Mouse (Mus musculus) CD4-positive helper T cell, adult 2 months (primary cell): ENCODE results near the gene Dll3.

ENCODE experiments used
- DNase-seq: peaks from one replicate; pipeline ENCODE4 v3.0.0-alpha.2; 2012; ENCODE audit warnings: low read depth, missing footprints, low spot score

The Dll3 gene

GRCm38 (mm10) chr7:28309737-28310136 lies 7.7 kb upstream of the Dll3 start:
- no peak for DNase-seq

DNA sequence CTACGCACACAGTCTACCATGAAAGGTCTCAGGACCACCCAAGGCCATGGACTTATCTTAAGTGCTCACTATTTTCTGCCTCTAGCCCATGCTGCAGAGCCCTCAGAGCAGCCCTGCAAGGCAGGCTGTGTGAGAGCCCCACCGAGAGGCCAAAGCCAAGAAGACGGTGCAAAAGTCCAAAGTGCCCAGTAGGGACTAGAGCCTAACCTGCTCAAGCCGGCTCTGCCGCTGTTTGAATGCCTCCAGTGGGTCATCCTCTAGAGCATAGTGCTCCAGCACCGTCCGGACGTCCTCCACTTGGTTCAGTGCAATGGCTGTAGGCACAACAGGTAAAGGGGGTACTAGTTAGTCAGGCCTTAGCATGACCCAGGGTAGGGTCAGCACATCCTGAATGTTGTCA lies 4.2 kb upstream of the Dll3 start:
- DNase-seq, result no peak

DNA sequence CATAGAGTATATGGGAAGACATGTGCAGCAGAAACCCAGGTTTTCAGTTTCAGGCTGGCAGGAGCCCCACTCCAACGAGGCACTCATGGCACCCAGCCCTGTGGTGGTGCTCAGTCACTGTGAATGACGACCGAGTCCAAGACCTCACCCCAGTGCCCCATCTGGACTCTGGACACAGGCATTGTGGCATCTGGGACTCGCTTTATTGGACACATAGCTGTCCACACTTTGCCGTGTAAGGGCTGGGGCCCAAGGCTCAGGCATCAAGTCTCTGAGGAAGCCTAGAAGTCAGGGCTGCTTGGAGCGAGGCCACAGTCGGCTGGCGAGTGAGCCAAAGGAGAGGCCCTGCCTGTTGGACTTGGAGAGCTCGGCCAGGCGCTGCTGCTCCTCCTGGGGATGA lies 3.6 kb upstream of the Dll3 start:
- no peak for DNase-seq

- DNase-seq, result peak; percentile 44
These were observed 3.0 kb downstream of the Dll3 start for GRCm38 (mm10) chr7:28298837-28299625.

DNA sequence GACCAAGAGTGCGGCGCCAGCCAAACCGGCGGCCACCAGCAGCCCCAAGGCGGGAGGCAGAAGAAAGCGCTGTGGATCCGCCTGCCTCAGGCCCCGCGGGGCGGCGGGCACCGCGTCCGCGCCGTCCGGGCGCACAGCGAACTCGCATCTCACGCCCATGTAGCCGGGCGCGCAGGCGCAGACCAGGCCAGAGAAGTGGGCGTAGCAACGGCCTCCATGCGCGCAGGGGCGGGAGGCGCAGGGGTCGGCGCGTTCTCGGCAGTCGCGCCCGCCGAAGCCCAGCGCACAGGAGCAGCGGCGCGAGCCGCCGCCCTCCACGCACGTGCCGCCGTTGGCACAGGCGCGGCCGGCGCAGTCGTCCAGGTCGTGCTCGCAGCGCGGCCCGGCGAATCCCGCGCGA lies 7.6 kb downstream of the Dll3 start:
- peak; percentile 47 for DNase-seq

DNA sequence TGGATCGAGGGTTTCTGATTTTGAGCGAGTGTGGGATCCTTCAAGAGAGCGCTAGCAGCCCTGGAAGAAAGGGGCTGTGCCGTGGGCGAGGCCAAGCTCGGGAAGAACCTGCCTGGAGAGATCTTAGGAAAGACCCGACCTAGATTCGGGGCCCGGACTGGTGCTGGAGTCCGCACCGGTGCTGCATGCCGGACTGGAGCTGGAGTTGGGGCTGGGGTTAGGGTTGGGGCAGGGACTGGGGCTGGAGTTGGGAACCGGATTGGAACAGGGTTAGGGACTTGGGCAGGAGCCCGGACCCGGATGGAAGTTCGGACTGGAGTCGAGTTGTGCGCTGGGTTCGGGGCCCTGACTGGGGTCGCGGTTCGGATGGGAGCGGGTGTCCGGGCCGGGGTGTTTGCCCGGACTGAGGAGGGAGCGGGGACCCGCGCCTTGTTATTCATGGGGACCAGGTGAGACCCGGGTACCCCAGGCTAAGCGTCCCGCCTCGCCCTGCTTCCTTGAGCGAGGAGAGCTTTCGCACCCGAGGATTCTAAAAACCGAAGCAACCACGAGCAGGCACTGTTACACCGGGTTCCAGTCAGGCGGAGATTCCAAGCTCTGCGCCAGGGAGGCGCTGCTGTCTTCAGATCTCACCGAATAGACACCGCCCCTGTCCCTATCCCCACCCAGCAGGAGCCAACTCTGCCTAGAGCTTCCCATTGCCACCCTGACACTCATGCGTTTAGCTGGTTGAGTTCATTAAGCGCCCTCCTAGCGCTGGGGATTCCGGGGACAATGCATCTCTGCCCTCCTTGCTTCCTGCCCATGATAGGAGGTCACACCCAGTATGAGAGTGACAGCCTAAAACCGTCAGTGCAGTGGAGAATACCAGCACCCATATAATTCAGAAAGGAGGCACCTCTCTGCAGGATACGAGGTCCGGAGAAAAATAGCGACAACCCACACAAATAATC lies 11.1 kb downstream of the Dll3 start, which contains the start of gene Selenov:
TSS of gene Selenov (minus strand) at position 549 of the 953 bp plus-strand sequence.
- DNase-seq, result no peak

- DNase-seq, result peak; percentile 12
These were observed 11.9 kb downstream of the Dll3 start for GRCm38 (mm10) chr7:28290165-28290564.

DNA sequence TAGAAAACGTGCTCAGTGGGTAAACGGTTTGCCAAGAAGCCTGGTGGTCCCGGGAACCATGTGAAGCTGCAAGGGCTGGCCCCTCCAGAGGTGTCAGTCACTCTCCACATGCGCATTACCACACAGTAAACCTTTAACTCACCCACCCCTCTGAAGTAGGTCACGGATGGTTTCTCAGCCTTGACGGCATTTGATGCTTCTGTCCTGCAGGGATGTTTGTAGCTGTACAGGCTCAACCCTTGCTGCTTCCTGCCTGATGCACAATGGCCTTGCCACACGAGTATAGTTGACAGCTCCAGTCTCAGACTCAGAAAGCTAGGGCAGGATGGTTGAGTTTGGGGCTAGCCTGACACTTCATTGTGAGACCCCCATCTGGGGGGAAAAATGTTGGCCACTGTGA lies 21.4 kb downstream of the Dll3 start:
- no peak for DNase-seq

GRCm38 (mm10) chr7:28278279-28278652 lies 23.8 kb downstream of the Dll3 start:
- DNase-seq, result no peak

GRCm38 (mm10) chr7:28277615-28278278 lies 24.3 kb downstream of the Dll3 start, which contains the start of gene Eid2b:
Gene Eid2b (plus strand): TSS chr7:28277739.
- DNase-seq, result peak; percentile 93

DNA sequence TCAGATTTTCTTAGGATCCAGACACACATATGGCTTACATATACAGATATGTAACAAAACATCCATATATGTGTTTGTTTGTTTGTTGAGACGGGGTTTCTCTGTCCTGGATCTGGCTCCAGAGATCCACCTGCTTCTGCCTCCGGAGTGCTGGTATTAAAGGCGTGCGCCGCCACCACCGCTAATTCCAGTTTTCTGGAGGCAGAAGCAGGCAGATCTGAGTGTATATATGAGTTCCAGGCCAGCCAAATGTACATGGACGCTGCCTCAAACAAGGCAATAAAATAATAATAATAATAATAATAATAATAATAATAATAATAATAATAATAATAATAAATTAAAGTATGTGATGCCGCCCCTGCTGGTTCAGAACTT lies 24.8 kb downstream of the Dll3 start:
- no peak for DNase-seq

DNA sequence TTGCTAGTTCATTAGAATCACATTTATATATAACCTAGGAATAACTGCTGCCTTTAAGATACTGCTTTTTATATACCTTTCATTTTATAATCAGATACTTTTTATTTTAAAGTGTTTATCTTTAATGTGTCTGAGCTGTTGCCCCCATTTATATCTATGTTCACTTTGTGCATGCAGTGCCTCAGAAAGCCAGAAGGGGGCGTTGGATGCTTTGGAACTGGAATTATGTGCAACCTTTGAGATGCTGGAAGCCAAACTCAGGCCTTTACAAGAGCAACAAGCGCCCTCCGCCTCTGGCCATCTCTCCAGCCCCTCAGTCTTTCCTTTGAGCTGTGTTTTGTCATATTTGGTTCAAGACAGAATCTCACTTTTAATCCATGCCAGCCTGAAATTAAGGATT lies 30.3 kb downstream of the Dll3 start:
- DNase-seq, result no peak

- DNase-seq, result peak; percentile 18
These were observed 32.7 kb downstream of the Dll3 start for GRCm38 (mm10) chr7:28269355-28269754.

GRCm38 (mm10) chr7:28268576-28268975 lies 33.5 kb downstream of the Dll3 start:
- DNase-seq, result no peak

- peak; percentile 48 for DNase-seq
These were observed 34.0 kb downstream of the Dll3 start for GRCm38 (mm10) chr7:28268042-28268531.

DNA sequence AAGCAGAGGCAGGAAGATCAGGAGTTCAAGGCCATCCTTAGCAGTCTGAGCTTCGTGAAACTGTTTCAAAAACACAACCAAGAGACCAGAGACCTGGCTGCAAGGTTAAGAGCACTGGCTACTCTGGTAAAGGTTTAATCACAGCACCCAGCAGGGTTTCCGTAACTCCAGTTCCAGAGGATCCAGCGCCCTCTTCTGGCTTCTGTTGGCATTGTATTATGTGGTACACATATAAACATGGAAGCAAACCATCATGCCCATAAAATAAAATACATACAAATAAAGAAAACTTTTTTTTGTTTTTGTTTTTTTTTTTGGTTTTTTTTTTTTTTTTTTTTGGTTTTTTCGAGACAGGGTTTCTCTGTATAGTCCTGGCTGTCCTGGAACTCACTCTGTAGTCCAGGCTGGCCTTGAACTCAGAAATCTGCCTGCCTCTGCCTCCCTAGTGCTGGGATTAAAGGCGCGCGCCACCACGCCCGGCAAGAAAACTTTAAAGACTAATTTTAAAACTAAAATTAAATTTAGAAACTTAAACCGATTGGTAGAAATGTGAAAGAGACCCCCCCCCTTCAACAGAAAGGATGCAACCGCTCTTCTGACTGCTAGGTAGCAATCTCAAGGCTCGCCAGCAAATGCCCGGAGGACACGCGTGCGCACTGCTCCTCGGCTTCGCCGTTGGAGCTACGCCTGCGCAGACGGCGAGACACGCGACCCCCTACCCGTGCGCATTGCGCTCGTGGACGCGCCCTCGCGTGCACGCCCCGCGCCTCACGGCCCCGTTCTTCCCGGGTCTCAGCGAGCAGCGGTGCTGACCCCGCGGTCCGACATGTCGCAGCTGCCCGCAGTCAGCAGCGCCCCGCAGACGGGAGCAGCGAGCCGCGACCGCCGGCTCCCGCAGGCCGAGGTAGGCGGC lies 34.7 kb downstream of the Dll3 start, which contains the start of gene Eid2:
TSS of gene Eid2 (plus strand) at position 753 of the 913 bp plus-strand sequence.
- peak; percentile 79 for DNase-seq

DNA sequence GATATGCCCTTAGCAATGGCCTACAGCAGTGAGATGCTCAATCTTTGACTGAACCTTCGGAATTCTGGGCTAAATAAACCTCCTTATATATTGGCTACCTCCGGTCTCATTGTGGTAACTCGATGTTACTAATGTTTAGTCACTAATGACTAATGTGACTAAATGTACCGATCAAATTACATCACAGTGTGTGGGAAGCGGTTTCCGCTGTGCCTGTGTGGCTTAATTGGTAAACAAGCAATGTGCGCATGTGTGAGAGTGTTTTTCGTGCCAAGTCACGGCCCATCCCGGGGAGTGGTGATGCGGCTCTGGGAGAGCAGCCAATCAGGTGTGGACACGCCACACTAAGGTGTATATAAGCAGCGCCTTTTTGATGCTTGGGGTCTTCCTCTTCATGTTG lies 36.6 kb downstream of the Dll3 start:
- DNase-seq, result no peak

DNA sequence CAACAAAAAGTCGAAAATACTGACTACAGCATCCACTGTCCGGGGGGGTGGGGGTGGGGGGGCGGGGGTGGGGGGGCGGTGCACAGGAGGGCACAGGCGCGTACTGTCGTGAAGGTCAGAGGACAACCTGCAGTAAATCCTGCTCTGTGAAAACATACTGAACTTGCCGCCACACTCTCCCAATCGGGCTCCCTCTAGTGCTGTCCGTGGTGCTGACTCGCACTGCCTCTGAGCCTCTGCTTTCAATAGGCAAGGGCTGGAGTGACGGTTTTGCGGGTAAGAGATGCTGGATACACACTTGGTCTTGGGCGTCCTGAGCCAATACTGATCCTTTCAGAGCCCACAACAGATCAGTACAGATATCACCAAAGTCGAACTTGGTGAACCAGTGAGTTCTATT lies 38.3 kb downstream of the Dll3 start:
- peak; percentile 53 for DNase-seq

DNA sequence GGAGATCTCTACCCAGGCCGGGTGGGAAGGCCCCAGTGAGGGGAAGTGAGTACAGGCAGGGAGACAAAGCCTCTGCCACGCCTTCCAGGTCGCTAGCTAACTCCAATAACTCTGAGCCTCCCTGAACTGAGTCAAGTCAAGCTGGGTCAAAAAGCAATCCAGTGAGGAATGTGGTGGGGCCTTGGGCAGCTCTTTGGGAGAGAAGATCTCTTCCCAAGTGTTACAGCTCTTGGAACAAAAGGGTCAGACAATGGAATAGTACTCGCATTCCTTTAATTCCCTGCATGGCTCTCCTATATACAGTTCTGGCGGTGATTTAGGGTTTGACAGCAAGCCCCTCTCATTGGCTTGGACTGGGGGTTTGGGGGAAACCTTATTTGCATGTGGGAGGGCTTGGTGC lies 39.2 kb downstream of the Dll3 start:
- no peak for DNase-seq

DNA sequence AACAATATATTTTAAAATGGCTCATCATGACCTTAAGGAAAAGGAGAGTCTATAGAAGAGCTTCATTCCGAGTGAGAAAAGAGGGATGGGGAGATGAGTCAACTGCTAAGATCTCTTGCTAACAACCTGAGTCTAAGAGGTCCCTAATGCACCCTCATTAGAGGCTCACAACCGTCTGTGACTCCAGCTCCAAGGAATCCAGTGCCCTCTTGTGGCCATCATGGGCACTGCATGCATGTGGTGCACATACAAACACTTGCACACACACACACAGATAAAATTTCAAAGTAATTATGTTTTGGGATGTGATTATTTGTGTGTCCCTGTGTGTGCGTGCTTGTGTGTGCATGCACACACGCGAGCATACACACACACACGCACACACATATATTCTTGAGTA lies 46.6 kb downstream of the Dll3 start:
- DNase-seq, result no peak

- DNase-seq, result no peak
These were observed 47.4 kb downstream of the Dll3 start for GRCm38 (mm10) chr7:28254591-28254990.
